Mouse (Mus musculus) skeletal muscle tissue, adult 2 months (tissue): ENCODE measurements around the gene Llgl2.

Experiments used
- DNase-seq: peaks from one replicate; pipeline ENCODE4 v3.0.0-alpha.2; 2012; ENCODE audit warnings: low read depth, low spot score

Llgl2 gene

DNA sequence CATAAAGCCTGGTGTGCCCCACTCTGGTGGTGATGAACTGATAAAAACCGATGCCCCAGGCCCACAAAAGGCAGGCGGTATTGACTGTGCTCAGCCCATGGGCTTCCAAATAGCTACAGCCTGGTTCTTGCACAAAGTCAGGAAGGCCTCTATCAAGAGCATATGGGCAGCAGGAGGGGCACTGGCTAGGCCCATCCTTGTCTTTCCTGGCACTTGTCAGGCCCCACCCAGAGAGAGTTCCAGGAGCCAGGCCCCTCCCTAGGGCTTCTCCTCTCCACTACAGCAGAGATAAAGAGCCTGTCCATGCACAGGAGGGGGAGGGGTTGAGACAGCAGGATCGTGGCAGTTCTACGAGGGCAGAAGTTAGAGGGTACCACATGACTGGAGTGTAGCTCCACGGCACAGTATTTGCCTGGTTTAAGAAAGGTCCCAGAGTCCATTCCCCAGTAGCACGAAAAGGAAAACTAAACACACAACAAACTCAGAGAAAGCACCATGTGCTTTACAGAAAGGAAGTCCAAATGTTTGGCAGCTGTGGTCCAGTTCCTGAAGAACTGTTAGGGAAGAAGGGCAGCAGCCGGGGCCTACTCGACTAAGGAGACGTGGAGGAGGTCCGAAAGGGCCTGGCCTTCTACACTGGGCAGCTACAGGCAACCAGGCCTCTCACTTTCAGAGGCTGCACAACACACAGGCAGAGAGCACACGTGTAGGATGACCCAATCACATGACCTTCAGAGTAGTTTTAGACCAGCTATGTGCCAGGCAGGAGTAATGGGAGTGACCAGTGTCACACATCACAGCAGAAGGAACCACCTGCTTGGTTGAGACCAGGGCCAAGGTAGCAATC lies 79.8 kb downstream of the Llgl2 start:
- DNase-seq = no peak

DNA sequence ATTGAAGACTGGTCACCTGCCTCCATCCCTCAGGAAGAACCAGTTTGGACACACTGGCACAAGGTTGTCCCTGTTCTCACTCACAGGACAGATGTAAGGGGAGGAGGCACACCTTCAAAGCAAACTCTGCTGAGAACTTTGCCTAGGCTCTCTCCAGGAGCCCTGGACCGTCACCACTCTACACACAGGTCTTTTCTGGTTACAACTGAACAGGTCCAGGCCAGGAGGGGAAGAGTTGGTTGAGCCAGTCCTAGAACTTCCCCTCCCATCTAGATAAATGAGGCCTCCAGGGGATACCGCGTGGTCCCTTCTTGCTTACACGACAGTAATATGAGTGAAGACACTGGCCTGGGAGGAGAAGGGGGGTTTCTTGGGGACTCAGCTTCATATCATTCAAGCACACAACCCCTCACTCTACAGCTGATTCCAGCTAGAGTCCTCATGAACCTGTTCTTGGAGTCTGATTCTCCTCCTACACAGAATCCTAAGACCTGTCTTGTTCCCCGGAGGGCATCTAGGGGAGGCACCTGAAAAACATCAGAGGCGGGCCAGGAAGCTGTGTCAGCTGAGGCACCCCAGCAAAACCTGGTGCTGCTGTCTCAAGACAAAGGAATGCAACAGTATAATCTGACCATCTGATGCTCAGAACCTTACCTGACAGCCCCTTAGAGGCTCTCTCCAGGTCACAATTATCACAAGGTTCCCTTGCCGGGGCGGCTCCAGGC lies 80.5 kb downstream of the Llgl2 start:
- no peak for DNase-seq
